Mouse (Mus musculus): ENCODE results near the gene 1700003E16Rik. TPM values are rescaled to one million over a fixed set of nuclear protein-coding genes. Genes with fewer than 3 reads are reported as not detected.
A peak's percentile ranks its signal among the peaks of the same experiment; 100 is the strongest.

The 1700003E16Rik gene
- total and polyA plus RNA-seq, 3 experiments: 0.15 to 0.50 TPM; not detected in 1

DNA sequence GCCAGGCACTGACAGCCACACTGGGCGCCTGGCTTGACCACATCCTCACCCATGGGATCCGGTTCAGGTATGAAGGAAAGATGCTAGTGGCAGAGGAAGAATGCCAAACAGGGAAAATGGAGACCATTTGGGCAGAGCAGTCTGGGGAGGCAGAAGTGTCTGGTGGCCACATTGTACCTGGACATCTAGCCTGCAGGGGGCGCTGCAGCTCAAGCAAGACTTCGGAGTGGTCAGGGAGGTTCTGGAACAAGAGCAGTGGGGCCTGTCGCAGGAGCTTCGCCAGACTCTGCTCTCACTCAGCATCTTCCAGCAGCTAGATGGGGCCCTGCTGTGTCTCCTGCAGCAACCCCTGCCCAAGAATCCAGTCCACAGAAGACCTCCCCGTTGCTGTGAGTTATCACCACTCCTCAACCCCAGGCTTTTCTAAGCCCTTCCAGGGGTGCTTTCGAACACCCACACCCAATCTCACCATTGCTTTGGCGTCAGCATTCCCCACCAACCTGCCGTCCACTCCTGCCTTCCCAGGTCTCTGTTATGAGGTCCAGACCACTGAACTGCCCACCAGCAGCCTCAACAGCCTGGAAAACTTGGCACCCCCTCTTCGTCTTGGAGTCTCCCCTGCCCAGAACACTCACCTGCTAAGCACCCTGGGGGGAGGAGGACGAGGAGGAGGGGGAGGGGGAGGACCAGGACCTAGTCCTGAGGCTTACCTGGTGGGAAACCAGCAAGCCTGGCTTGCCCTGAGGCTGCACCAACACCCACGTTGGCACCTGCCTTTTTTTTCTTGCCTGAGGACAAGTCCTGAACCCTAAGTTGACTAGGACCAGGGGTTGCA lies 48.4 kb upstream of the 1700003E16Rik start:
- peak overlapping the region; percentile 79 to 93 for H3K4me3 ChIP-seq (ENCODE audit: control insufficient read depth in 1 of 2, insufficient read depth in 1 of 2, low read depth in 2 of 2, low read length in 2 of 2)
- no peak overlapping the region for H3K27ac ChIP-seq (ENCODE audit: control insufficient read depth, low read depth, low read length)
- DNase-seq (ENCODE audit: low read depth, low spot score): peak; percentile 84
- peak overlapping the region; percentile 86 for H3K9ac ChIP-seq (ENCODE audit: control insufficient read depth, low read depth, low read length, poor library complexity, severe bottlenecking)
- H3K27me3 ChIP-seq (ENCODE audit: control insufficient read depth in 1 of 2, insufficient read depth in 2 of 2, low read length in 2 of 2): no peaks in the 10 kb centered on the region
- H3K36me3 ChIP-seq (ENCODE audit: control insufficient read depth in 1 of 2, insufficient read depth in 2 of 2, low read length in 2 of 2): peaks cover 1 to 10% of the 10 kb centered on the region in 2 experiments; a peak in 3 of 4 replicates
- H3K79me2 ChIP-seq (ENCODE audit: control insufficient read depth, insufficient read depth, low read length, poor library complexity): peaks cover 12% of the 10 kb centered on the region
- H3K9me3 ChIP-seq (replicated peaks; ENCODE audit: insufficient read depth, low read length): no peaks in the 10 kb centered on the region
- TF ChIP-seq POLR2AphosphoS5 (IDR thresholded peaks at IDR 0.05; ENCODE audit: borderline replicate concordance, low read depth, low read length) (no peak), GABPA (IDR thresholded peaks at IDR 0.05; ENCODE audit: low read depth, low read length) (no peak), HCFC1 (IDR thresholded peaks at IDR 0.05; ENCODE audit: low read depth, low read length) (0 out of 2 replicates have a peak, but pooled peaks have one; percentile 24), RCOR1 (IDR thresholded peaks at IDR 0.05; ENCODE audit: low read depth, low read length) (no peak), MAX (IDR thresholded peaks at IDR 0.05; ENCODE audit: low read length) (0 out of 2 replicates have a peak, but pooled peaks have one; percentile 14), MEF2A (IDR thresholded peaks at IDR 0.05; ENCODE audit: extremely low read depth, insufficient replicate concordance, low read depth, low read length, poor library complexity, severe bottlenecking) (0 out of 2 replicates have a peak, but pooled peaks have one; percentile 11), MAZ (IDR thresholded peaks at IDR 0.05; ENCODE audit: low read depth, low read length) (no peak; the same call in 1 of the 2 replicates), SMC3 (IDR thresholded peaks at IDR 0.05; ENCODE audit: low read depth, low read length) (peak; percentile 64), RAD21 (IDR thresholded peaks at IDR 0.05; ENCODE audit: low read depth, low read length) (peak; percentile 61), SIN3A (IDR thresholded peaks at IDR 0.05; ENCODE audit: low read length) (0 out of 2 replicates have a peak, but pooled peaks have one; percentile 32), ZC3H11A (IDR thresholded peaks at IDR 0.05; ENCODE audit: low read depth, low read length) (peak; percentile 49; the same call in 1 of the 2 replicates), CTCF (IDR thresholded peaks at IDR 0.05 in 2 of 3, conservative IDR thresholded peaks at IDR 0.05 in 1 of 3; ENCODE audit: control insufficient read depth in 1 of 3, insufficient read depth in 1 of 3, low read depth in 2 of 3, low read length in 3 of 3, poor library complexity in 1 of 3, severe bottlenecking in 1 of 3) (peak; percentile 85 to 94 (median 93)), MXI1 (IDR thresholded peaks at IDR 0.05; ENCODE audit: low read depth, low read length) (peak; percentile 5; the same call in 1 of the 2 replicates)
- no peaks in the 10 kb centered on the region; a peak in 2 of 4 replicates for H3K4me1 ChIP-seq (ENCODE audit: control insufficient read depth in 1 of 2, insufficient read depth in 2 of 2, low read length in 2 of 2)

DNA sequence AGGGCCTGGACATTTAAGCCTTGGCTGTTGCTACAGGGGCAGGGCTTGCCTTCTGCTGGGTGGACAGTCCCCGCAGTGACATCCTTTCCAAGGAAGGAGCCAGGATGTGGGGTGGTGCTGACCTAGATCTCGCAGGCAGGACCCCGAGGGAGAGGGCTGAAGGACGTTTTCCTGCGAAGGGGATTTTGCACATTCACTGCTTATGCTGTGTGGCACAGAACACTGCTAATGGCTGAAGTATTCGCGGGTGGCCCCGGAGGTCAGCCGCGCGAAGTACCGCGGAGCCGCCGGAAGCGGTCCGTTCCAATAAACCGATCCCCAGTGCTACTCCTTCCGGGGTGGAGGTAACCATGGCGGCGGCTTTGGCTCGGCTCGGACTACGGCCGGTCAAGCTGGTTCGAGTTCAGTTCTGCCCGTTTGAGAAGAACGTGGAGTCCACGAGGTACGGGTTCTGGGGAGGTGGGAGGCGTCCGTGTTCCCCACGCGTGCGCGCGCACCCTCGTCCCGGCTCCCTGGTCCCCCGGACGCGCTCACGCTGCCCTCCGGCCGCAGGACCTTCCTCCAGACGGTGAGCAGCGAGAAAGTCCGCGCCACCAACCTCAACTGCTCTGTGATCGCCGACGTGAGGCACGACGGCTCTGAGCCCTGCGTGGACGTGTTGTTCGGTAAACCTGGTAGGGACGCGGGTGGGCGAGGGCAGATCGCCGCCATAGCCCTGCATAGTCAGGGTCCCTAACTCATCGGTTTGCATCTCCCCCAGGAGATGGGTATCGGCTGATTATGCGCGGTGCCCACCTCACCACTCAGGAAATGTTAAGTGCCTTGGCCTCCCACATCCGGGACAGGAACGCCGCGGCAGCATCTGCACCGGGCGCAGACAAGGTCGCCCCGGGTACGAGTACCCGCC lies 47.2 kb upstream of the 1700003E16Rik start, which contains the start of gene Mrpl53:
Gene Mrpl53, plus strand, starts transcription at position 279 of the 907 bp plus-strand sequence.
- Histone ChIP-seq H3K36me3 (ENCODE audit: control insufficient read depth in 1 of 2, insufficient read depth in 2 of 2, low read length in 2 of 2) (peaks cover 0 to 9% of the 10 kb centered on the region in 2 experiments; a peak in 3 of 4 replicates), H3K27ac (ENCODE audit: control insufficient read depth, low read depth, low read length) (peak within 1 kb of the TSS; percentile 75), H3K9me3 (replicated peaks; ENCODE audit: insufficient read depth, low read length) (no peaks in the 10 kb centered on the region), H3K4me3 (ENCODE audit: control insufficient read depth in 1 of 2, insufficient read depth in 1 of 2, low read depth in 2 of 2, low read length in 2 of 2) (peak within 1 kb of the TSS; percentile 79 to 93), H3K27me3 (ENCODE audit: control insufficient read depth in 1 of 2, insufficient read depth in 2 of 2, low read length in 2 of 2) (no peaks in the 10 kb centered on the region), H3K4me1 (ENCODE audit: control insufficient read depth in 1 of 2, insufficient read depth in 2 of 2, low read length in 2 of 2) (no peaks in the 10 kb centered on the region; a peak in 1 of 4 replicates), H3K79me2 (ENCODE audit: control insufficient read depth, insufficient read depth, low read length, poor library complexity) (peaks cover 12% of the 10 kb centered on the region), H3K9ac (ENCODE audit: control insufficient read depth, low read depth, low read length, poor library complexity, severe bottlenecking) (peak within 1 kb of the TSS; percentile 86)
- DNase-seq (ENCODE audit: low read depth, low spot score): peak; percentile 84
- no peak for TF ChIP-seq GATA1 (IDR thresholded peaks at IDR 0.05; ENCODE audit: low read depth, low read length)
- TF ChIP-seq CTCF (IDR thresholded peaks at IDR 0.05 in 2 of 3, conservative IDR thresholded peaks at IDR 0.05 in 1 of 3; ENCODE audit: control insufficient read depth in 1 of 3, insufficient read depth in 1 of 3, low read depth in 2 of 3, low read length in 3 of 3, poor library complexity in 1 of 3, severe bottlenecking in 1 of 3): 0 out of 6 replicates have a peak, but pooled peaks of 1 of the 3 experiments have one; percentile 0
- TF ChIP-seq MAZ (IDR thresholded peaks at IDR 0.05; ENCODE audit: low read depth, low read length): 0 out of 2 replicates have a peak, but pooled peaks have one; percentile 51
- no peak for TF ChIP-seq ETS1 (IDR thresholded peaks at IDR 0.05; ENCODE audit: low read depth, low read length)
- peak; percentile 9 for TF ChIP-seq ZKSCAN1 (IDR thresholded peaks at IDR 0.05; ENCODE audit: low read depth, low read length)
- peak; percentile 84; the same call in 1 of the 2 replicates for TF ChIP-seq POLR2AphosphoS5 (IDR thresholded peaks at IDR 0.05; ENCODE audit: borderline replicate concordance, low read depth, low read length)
- TF ChIP-seq MXI1 (IDR thresholded peaks at IDR 0.05; ENCODE audit: low read depth, low read length): no peak; the same call in 1 of the 2 replicates
- TF ChIP-seq MYC (IDR thresholded peaks at IDR 0.05; ENCODE audit: low read depth, low read length): 0 out of 2 replicates have a peak, but pooled peaks have one; percentile 41
- peak; percentile 87 for TF ChIP-seq NELFE (IDR thresholded peaks at IDR 0.05; ENCODE audit: low read depth, low read length)
- no peak for TF ChIP-seq USF2 (IDR thresholded peaks at IDR 0.05; ENCODE audit: borderline replicate concordance in 1 of 2, insufficient read depth in 1 of 2, low read depth in 1 of 2, low read length in 2 of 2)
- 0 out of 2 replicates have a peak, but pooled peaks have one; percentile 86 for TF ChIP-seq UBTF (IDR thresholded peaks at IDR 0.05; ENCODE audit: borderline replicate concordance, insufficient read depth, low read depth, low read length)
- no peak for TF ChIP-seq NRF1 (IDR thresholded peaks at IDR 0.05; ENCODE audit: insufficient read depth, low read depth, low read length, poor library complexity, severe bottlenecking)
- peak; percentile 67 to 94; a peak in 3 of 4 replicates for TF ChIP-seq POLR2A (IDR thresholded peaks at IDR 0.05; ENCODE audit: control insufficient read depth in 1 of 2, insufficient read depth in 1 of 2, low read depth in 1 of 2, low read length in 2 of 2, poor library complexity in 1 of 2)
- no peak for TF ChIP-seq ZNF384 (IDR thresholded peaks at IDR 0.05; ENCODE audit: low read depth, low read length)
- no peak for TF ChIP-seq GABPA (IDR thresholded peaks at IDR 0.05; ENCODE audit: low read depth, low read length)
- no peak for TF ChIP-seq RCOR1 (IDR thresholded peaks at IDR 0.05; ENCODE audit: low read depth, low read length)
